In genomic region chrX:100314172-100314902, GRCm38 (mm10) we compare ENCODE assay signal across 26 mouse cellular contexts.
DNase-seq lines count a peak whose midpoint lies in the region; ATAC-seq and TF ChIP-seq lines count a peak whose summit lies in the region.
"Had no signal": no experiment of that assay in that cellular context is flagged by ENCODE, and none has a peak within 500 bp of the region (broad histone marks: within the 10 kb centered on the region; RNA-seq: fewer than 3 reads in every experiment).

No protein-coding gene starts in this region.

- no peaks in the 10 kb centered on the region for H3K36me3 ChIP-seq in liver, postnatal 0 days (replicated peaks; ENCODE audit: insufficient read depth, low read length)
- H3K36me3 ChIP-seq: embryonic facial prominence, embryonic 10.5 days; embryonic facial prominence, embryonic 12.5 days; forebrain, embryonic 10.5 days; forebrain, embryonic 12.5 days; G1E had no signal

- TF ChIP-seq EP300 in liver, postnatal 0 days (IDR thresholded peaks at IDR 0.05; ENCODE audit: low read depth) = no peak

- H3K27ac ChIP-seq in liver, postnatal 0 days (ENCODE audit: low read depth) = no peak overlapping the region
- H3K27ac ChIP-seq: embryonic facial prominence, embryonic 10.5 days; embryonic facial prominence, embryonic 12.5 days; forebrain, embryonic 10.5 days; forebrain, embryonic 12.5 days had no signal

- H3K4me1 ChIP-seq in liver, postnatal 0 days (ENCODE audit: insufficient read depth) = no peaks in the 10 kb centered on the region
- H3K4me1 ChIP-seq: embryonic facial prominence, embryonic 10.5 days; embryonic facial prominence, embryonic 12.5 days; forebrain, embryonic 10.5 days; forebrain, embryonic 12.5 days had no signal

- ATAC-seq in liver, postnatal 0 days = peak; percentile 93
- ATAC-seq: activated CD4-positive, CD25-positive, alpha-beta regulatory T cell, adult 4 months; CD4-positive, CD25-positive, alpha-beta regulatory T cell, adult 4 months; forebrain, embryonic 14.5 days; forebrain, embryonic 16.5 days; Patski had no signal

- TF ChIP-seq CTCF in liver, postnatal 0 days (IDR thresholded peaks at IDR 0.05; ENCODE audit: low read depth) = no peak

- no peak overlapping the region for H3K4me3 ChIP-seq in liver, postnatal 0 days (ENCODE audit: low read depth, low read length)
- H3K4me3 ChIP-seq: embryonic facial prominence, embryonic 10.5 days; embryonic facial prominence, embryonic 12.5 days; forebrain, embryonic 10.5 days; forebrain, embryonic 12.5 days had no signal

- H3K4me2 ChIP-seq in liver, postnatal 0 days (ENCODE audit: low read depth, low read length) = no peak overlapping the region
- H3K4me2 ChIP-seq: embryonic facial prominence, embryonic 12.5 days; forebrain, embryonic 12.5 days had no signal

- H3K9ac ChIP-seq in liver, postnatal 0 days (replicated peaks) = no peak overlapping the region
- H3K9ac ChIP-seq: embryonic facial prominence, embryonic 12.5 days; forebrain, embryonic 12.5 days had no signal

- DNase-seq in adrenal gland, adult 2 months = peak; percentile 2
- DNase-seq in adrenal gland, adult 18-20 months (ENCODE audit: low spot score in 2 of 2) = no peak
- DNase-seq in adrenal gland, postnatal 14 days = peak; percentile 35
- no peak for DNase-seq in adrenal gland, adult 8-10 months
- DNase-seq in liver, postnatal 0 days = no peak
- no peak for DNase-seq in liver
- peak; percentile 10 for DNase-seq in gonadal fat pad, adult 2 months (ENCODE audit: low read depth)
- no peak for DNase-seq in layer of hippocampus, postnatal 25 days (ENCODE audit: extremely low spot score in 1 of 2, low spot score in 1 of 2)
- DNase-seq: B cell, adult 2 months; cerebellum, adult 11 months; cerebellum, adult 18-20 months; cerebellum, adult 8-10 months; cerebellum, adult 9-11 months; cerebellum, postnatal 14 days; cerebellum, postnatal 36 days had no signal

- H3K27me3 ChIP-seq in liver, postnatal 0 days (ENCODE audit: insufficient read depth, low read length) = no peaks in the 10 kb centered on the region
- H3K27me3 ChIP-seq: CH12.LX; embryonic facial prominence, embryonic 12.5 days; forebrain, embryonic 12.5 days had no signal

- H3K9me3 ChIP-seq in liver, postnatal 0 days (ENCODE audit: low read length) = no peaks in the 10 kb centered on the region
- H3K9me3 ChIP-seq: embryonic facial prominence, embryonic 10.5 days; embryonic facial prominence, embryonic 12.5 days; forebrain, embryonic 10.5 days; forebrain, embryonic 12.5 days; G1E had no signal

Comparison
In these comparisons a context has a peak if more than half of its experiments do, and no peak if none do; other contexts are left out.
1. DNase-seq: peak in adrenal gland, adult 2 months (single experiment), adrenal gland, postnatal 14 days (single experiment) and gonadal fat pad, adult 2 months (single experiment); none in adrenal gland, adult 18-20 months (0 of 2), adrenal gland, adult 8-10 months (single experiment), liver, postnatal 0 days (single experiment), liver (single experiment) and layer of hippocampus, postnatal 25 days (0 of 2).